Mouse (Mus musculus) kidney, postnatal 0 days (tissue): ENCODE results near the gene Emc8. TPM values are rescaled to one million over a fixed set of nuclear protein-coding genes. Genes with fewer than 3 reads are reported as not detected.

Source experiments
- ATAC-seq: fragments of 200-750 bp; cut with Nextera tagmentation; replicated peaks from 2 replicates; pipeline ENCODE4 v1.8.0; 2017; ENCODE audit warnings: low read depth, moderate number of reproducible peaks, moderate TSS enrichment, moderate library complexity; ENCODE audit not compliant: low FRiP score
- DNase-seq: peaks from one replicate; pipeline ENCODE4 v3.0.0-alpha.2; 2016; ENCODE audit warnings: low spot score
- H3K27ac ChIP-seq: fragments of 300-500 bp; sonication (generic); 2 replicates; pipeline ENCODE4 v1.5.1; 2014; ENCODE audit warnings: mild to moderate bottlenecking
- H3K27me3 ChIP-seq: fragments of 300-500 bp; sonication (generic); 2 replicates; pipeline ENCODE4 v1.6.1; 2014; ENCODE audit warnings: low read length, mixed read lengths; ENCODE audit not compliant: insufficient read depth
- H3K36me3 ChIP-seq: fragments of 300-500 bp; sonication (generic); 2 replicates; pipeline ENCODE4 v1.6.1; 2014; ENCODE audit warnings: low read length, mixed read lengths; ENCODE audit not compliant: insufficient read depth
- H3K4me1 ChIP-seq: fragments of 300-500 bp; sonication (generic); replicated peaks from 2 replicates; pipeline ENCODE4 v1.6.1; 2014; ENCODE audit warnings: antibody characterized with exemption, low read length, mixed read lengths; ENCODE audit not compliant: insufficient read depth
- H3K4me2 ChIP-seq: fragments of 300-500 bp; sonication (generic); 2 replicates; pipeline ENCODE4 v1.6.1; 2014; ENCODE audit warnings: mild to moderate bottlenecking, low read length, moderate library complexity, mixed read lengths
- H3K4me3 ChIP-seq: fragments of 300-500 bp; sonication (generic); replicated peaks from 2 replicates; pipeline ENCODE4 v1.5.1; 2014; ENCODE audit warnings: low read depth, low read length
- H3K9ac ChIP-seq: fragments of 300-500 bp; sonication (generic); 2 replicates; pipeline ENCODE4 v1.6.1; 2014; ENCODE audit warnings: low read depth, low read length
- H3K9me3 ChIP-seq: fragments of 300-500 bp; sonication (generic); replicated peaks from 2 replicates; pipeline ENCODE4 v1.6.1; 2016; ENCODE audit warnings: low read length, inconsistent platforms, mixed read lengths
- CTCF ChIP-seq: IDR thresholded peaks from 2 replicates; pipeline ENCODE4 v1.5.1; 2016; ENCODE audit warnings: antibody characterized with exemption, low read depth, mild to moderate bottlenecking, moderate library complexity
- WGBS: fragments of 180-500 bp; shearing (Covaris S2); extraction: QIAGEN DNeasy Blood & Tissue Kit; methylation state at CpG from one replicate; pipeline ENCODE4 v1.1.7; 2014; 5-methylcytosine and 5-hydroxymethylcytosine counted together
- polyA plus RNA-seq: library from polyadenylated mRNA; unstranded; fragments of >200 nt; fragmentation: Nextera tagmentation; extraction: Ambion mirVana; gene quantifications from 2 replicates; pipeline ENCODE4 v1.2.1, GENCODE M21; 2015

Emc8 gene
- polyA plus RNA-seq, 1 experiment from 2014 or later = 213 TPM

- Histone ChIP-seq H3K36me3 (peaks cover 38% of the 10 kb centered on the region), H3K4me1 (no peaks in the 10 kb centered on the region), H3K9ac (no peak overlapping the region), H3K27ac (no peak overlapping the region), H3K27me3 (no peaks in the 10 kb centered on the region), H3K9me3 (no peaks in the 10 kb centered on the region), H3K4me3 (no peak overlapping the region), H3K4me2 (no peak overlapping the region)
- no peak for TF ChIP-seq CTCF
- ATAC-seq = no peak
- 90% methylated on average over 16 of the region's 16 CpGs for WGBS
- DNase-seq = no peak
These were observed 4.4 kb upstream of the Emc8 start for GRCm38 (mm10) chr8:120672626-120673229.

DNA sequence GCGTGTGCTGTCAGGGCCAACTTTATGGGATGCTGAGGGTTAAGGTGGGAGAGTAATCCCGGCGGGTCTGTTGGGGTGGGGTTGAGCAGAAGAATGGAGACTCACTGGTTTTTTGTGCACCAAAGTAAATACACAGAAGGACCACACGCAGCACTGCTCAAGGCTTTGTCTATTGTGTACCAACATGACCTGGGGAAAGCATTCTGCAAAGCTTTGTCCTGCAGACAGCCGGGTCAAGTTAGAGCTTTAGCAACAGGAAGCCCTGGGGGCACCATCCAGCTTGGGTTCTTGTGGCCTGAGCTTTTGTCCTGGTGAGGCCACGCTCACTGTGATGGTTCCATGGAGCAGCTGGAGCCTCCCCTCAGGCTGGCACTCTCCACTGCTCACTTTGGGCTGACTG is 3.4 kb upstream of the Emc8 start:
- Histone ChIP-seq H3K36me3 (peaks cover 38% of the 10 kb centered on the region), H3K4me2 (no peak overlapping the region), H3K27ac (no peak overlapping the region), H3K9me3 (no peaks in the 10 kb centered on the region), H3K9ac (no peak overlapping the region), H3K27me3 (no peaks in the 10 kb centered on the region), H3K4me1 (peaks cover 2% of the 10 kb centered on the region; the same call in 1 of the 2 replicates), H3K4me3 (no peak overlapping the region)
- ATAC-seq (no peak), DNase-seq (no peak)
- TF ChIP-seq CTCF = no peak
- 73% methylated on average over 6 of the region's 6 CpGs for WGBS

GRCm38 (mm10) chr8:120667561-120668373 is 606 bp downstream of the Emc8 start, which contains the start of the genes Gm27021 and Cox4i1:
Gene Gm27021, minus strand, starts transcription at chr8:120668079.
Gene Cox4i1, plus strand, starts transcription at chr8:120668222.
- ATAC-seq (peak; percentile 89), DNase-seq (peak; percentile 97)
- Histone ChIP-seq H3K9ac (peak within 1 kb of the TSS; percentile 96), H3K27me3 (no peaks in the 10 kb centered on the region), H3K9me3 (no peaks in the 10 kb centered on the region), H3K4me3 (peak within 1 kb of the TSS; percentile 88), H3K4me1 (peaks cover 21% of the 10 kb centered on the region; the same call in 1 of the 2 replicates), H3K27ac (peak within 1 kb of the TSS; percentile 90), H3K36me3 (peaks cover 26% of the 10 kb centered on the region), H3K4me2 (peak within 1 kb of the TSS; percentile 92)
- under 1% methylated on average over 101 of the region's 105 CpGs for WGBS
- no peak for TF ChIP-seq CTCF

DNA sequence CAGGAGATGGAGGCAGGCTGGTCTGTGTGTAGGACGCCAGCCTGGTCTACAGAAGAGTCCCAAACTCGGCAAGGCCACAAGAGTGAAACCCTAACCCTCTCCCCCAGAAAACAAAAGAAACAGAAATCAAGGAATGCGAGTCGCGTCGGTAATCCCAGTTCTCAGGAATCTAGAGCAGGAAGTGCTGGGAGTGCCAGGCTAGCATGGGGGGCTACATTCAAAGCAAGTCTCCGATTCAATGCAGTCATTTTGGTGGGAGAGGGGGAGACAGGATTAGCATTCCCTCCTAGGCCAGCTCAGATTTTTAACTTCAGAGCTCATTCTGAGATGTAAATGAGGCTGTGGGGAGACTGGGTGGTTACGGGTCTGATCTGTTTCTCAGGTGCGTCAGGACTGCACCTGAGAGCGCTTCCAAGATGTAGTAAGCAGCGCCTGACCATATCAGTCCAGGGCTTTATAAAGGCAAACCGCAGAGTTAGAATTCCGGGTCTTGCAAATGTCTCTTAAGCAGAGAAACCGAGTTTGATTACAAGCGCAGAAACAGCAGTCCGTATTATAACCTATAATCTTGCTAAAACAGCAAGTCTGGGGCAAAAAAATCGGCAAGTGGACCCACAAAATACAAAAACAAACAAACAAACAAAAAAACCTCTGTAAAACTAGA is 1.4 kb downstream of the Emc8 start:
- no peak for TF ChIP-seq CTCF
- peak; percentile 43 for DNase-seq
- Histone ChIP-seq H3K9ac (peak overlapping the region; percentile 96), H3K36me3 (peaks cover 19% of the 10 kb centered on the region), H3K4me3 (peak overlapping the region; percentile 88), H3K27ac (peak overlapping the region; percentile 87), H3K4me1 (peaks cover 21% of the 10 kb centered on the region; the same call in 1 of the 2 replicates), H3K9me3 (no peaks in the 10 kb centered on the region), H3K4me2 (peak overlapping the region; percentile 92), H3K27me3 (no peaks in the 10 kb centered on the region)
- no peak for ATAC-seq
- WGBS = 2% methylated on average over 17 of the region's 17 CpGs

DNA sequence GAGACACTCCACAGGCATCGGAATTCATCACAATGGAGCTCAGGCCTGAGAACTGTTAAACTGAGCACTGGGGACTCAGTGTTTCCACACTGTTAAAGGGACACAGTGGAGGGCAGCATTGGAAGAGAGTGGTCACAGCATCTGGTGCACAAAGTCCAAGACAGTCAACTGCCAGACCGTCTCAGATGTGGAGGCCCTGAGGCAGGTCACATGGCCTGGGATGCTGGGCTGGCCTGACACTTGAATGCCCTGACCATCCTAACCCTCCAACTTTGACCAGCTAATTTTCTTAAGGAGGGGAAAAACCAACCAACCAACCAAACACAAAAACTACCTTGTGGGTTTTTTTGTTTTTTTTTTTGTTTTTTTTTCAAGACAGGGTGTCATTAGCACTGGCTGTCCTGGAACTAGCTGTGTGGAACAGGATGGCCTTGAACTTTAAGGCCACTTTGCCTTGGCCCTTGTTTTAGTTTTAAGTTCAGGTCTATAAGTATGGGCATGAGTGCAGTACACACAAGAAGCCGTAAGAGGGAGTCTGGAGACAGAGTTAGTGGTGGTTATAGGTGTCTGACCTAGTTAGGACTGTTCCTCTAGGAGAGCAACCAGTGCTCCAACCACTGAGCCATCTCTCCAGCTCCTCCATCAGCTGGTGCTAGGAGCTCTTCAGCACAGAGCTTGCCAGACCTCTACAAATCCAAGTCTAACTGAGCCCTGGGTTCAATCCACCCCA is 2.5 kb downstream of the Emc8 start:
- H3K4me3 ChIP-seq = no peak overlapping the region
- peak; percentile 39; the same call in 1 of the 2 replicates for TF ChIP-seq CTCF
- no peak overlapping the region for H3K27ac ChIP-seq
- H3K9ac ChIP-seq = no peak overlapping the region
- ATAC-seq (no peak), DNase-seq (peak; percentile 36)
- H3K36me3 ChIP-seq = peaks cover 10% of the 10 kb centered on the region; the same call in 1 of the 2 replicates
- H3K9me3 ChIP-seq = no peaks in the 10 kb centered on the region
- no peaks in the 10 kb centered on the region for H3K27me3 ChIP-seq
- peak overlapping the region; percentile 92 for H3K4me2 ChIP-seq
- H3K4me1 ChIP-seq = peaks cover 21% of the 10 kb centered on the region; the same call in 1 of the 2 replicates
- WGBS = 69% methylated on average over 3 of the region's 3 CpGs
